Mouse (Mus musculus): Measurements from ENCODE around the gene Tmem236. TPM values are rescaled to one million over a fixed set of nuclear protein-coding genes. Genes with fewer than 3 reads are reported as not detected.
"Not testable (repeated sequence)": the region's sequence is repeated elsewhere in the genome, so short reads cannot be mapped to it uniquely, and the experiment has no call there.

Gene Tmem236
- total RNA-seq, 2 experiments from 2014 or later, result 0.10 to 0.17 TPM

GRCm38 (mm10) chr2:14190684-14191083 is 16.4 kb downstream of the Tmem236 start:
- no peak for DNase-seq
- intact Hi-C loops (cut with DNase I), result no loop called here

GRCm38 (mm10) chr2:14191601-14192000 is 17.3 kb downstream of the Tmem236 start:
- DNase-seq, result no peak
- intact Hi-C loops (cut with DNase I), result no loop called here

GRCm38 (mm10) chr2:14192046-14192445 is 17.7 kb downstream of the Tmem236 start:
- intact Hi-C loops (cut with DNase I), result no loop called here
- no peak for DNase-seq

GRCm38 (mm10) chr2:14198325-14198903 is 24.1 kb downstream of the Tmem236 start:
- intact Hi-C loops (cut with DNase I); DNase-seq: not testable (repeated sequence)

- intact Hi-C loops (cut with DNase I), result loop anchor here (5.0 kb wide), 1 partner anchor 32 kb away; no protein-coding TSS in a partner anchor
- peak; percentile 33 to 45 for DNase-seq
Observed at GRCm38 (mm10) chr2:14199621-14200020, 25.3 kb downstream of the Tmem236 start.

- intact Hi-C loops (cut with DNase I), result loop anchor here (5.0 kb wide), 1 partner anchor 34 kb away; no protein-coding TSS in a partner anchor
- DNase-seq, result not testable (repeated sequence)
Observed at GRCm38 (mm10) chr2:14200879-14201445, 26.6 kb downstream of the Tmem236 start.

- intact Hi-C loops (cut with DNase I), result loop anchor here (5.0 kb wide), 1 partner anchor 37 kb away; no protein-coding TSS in a partner anchor
- DNase-seq, result no peak
Observed at GRCm38 (mm10) chr2:14204308-14204707, 30.0 kb downstream of the Tmem236 start.

GRCm38 (mm10) chr2:14206798-14207197 is 32.5 kb downstream of the Tmem236 start:
- DNase-seq, result no peak
- intact Hi-C loops (cut with DNase I), result loop anchor here (2.0 kb wide), 1 partner anchor 18 kb away; no protein-coding TSS in a partner anchor

GRCm38 (mm10) chr2:14210731-14211130 is 36.4 kb downstream of the Tmem236 start:
- intact Hi-C loops (cut with DNase I), result no loop called here
- DNase-seq, result no peak

GRCm38 (mm10) chr2:14211606-14212005 is 37.3 kb downstream of the Tmem236 start:
- DNase-seq, result no peak
- intact Hi-C loops (cut with DNase I), result no loop called here

- no peak for DNase-seq
- intact Hi-C loops (cut with DNase I), result no loop called here
Observed at GRCm38 (mm10) chr2:14214764-14215163, 40.4 kb downstream of the Tmem236 start.

GRCm38 (mm10) chr2:14216653-14217052 is 42.3 kb downstream of the Tmem236 start:
- no peak for DNase-seq
- intact Hi-C loops (cut with DNase I), result no loop called here

- intact Hi-C loops (cut with DNase I), result no loop called here
Observed at GRCm38 (mm10) chr2:14218126-14218525, 43.8 kb downstream of the Tmem236 start.

GRCm38 (mm10) chr2:14224387-14224786 is 50.1 kb downstream of the Tmem236 start:
- intact Hi-C loops (cut with DNase I), result loop anchor here (2.0 kb wide), 1 partner anchor 18 kb away; no protein-coding TSS in a partner anchor

More at GRCm38 (mm10) chr2:14218126-14218525, 43.8 kb downstream of the Tmem236 start:
- no peak for DNase-seq

GRCm38 (mm10) chr2:14228495-14228894 is 54.2 kb downstream of the Tmem236 start:
- intact Hi-C loops (cut with DNase I), result no loop called here
- no peak for DNase-seq

More at GRCm38 (mm10) chr2:14224387-14224786, 50.1 kb downstream of the Tmem236 start:
- DNase-seq, result no peak

- DNase-seq, result no peak
- intact Hi-C loops (cut with DNase I), result no loop called here
Observed at GRCm38 (mm10) chr2:14229149-14229548, 54.8 kb downstream of the Tmem236 start, which contains the start of gene Mrc1. Gene Mrc1 (plus strand): TSS chr2:14229392.

GRCm38 (mm10) chr2:14229979-14230378 is 55.7 kb downstream of the Tmem236 start:
- DNase-seq, result no peak
- intact Hi-C loops (cut with DNase I), result loop anchor here (5.0 kb wide), 1 partner anchor 63 kb away; no protein-coding TSS in a partner anchor

- intact Hi-C loops (cut with DNase I), result loop anchor here (5.0 kb wide), 1 partner anchor 66 kb away; no protein-coding TSS in a partner anchor
Observed at GRCm38 (mm10) chr2:14232897-14233296, 58.6 kb downstream of the Tmem236 start.

GRCm38 (mm10) chr2:14233983-14234382 is 59.7 kb downstream of the Tmem236 start:
- no peak for DNase-seq
- intact Hi-C loops (cut with DNase I), result loop anchor here (5.0 kb wide), 1 partner anchor 67 kb away; no protein-coding TSS in a partner anchor

More at GRCm38 (mm10) chr2:14232897-14233296, 58.6 kb downstream of the Tmem236 start:
- no peak for DNase-seq

GRCm38 (mm10) chr2:14235319-14235718 is 61.0 kb downstream of the Tmem236 start:
- intact Hi-C loops (cut with DNase I), result no loop called here
- DNase-seq, result no peak

- intact Hi-C loops (cut with DNase I), result no loop called here
- DNase-seq, result no peak
Observed at GRCm38 (mm10) chr2:14236920-14237319, 62.6 kb downstream of the Tmem236 start.

GRCm38 (mm10) chr2:14237723-14238122 is 63.4 kb downstream of the Tmem236 start:
- intact Hi-C loops (cut with DNase I), result no loop called here

More at GRCm38 (mm10) chr2:14237723-14238122, 63.4 kb downstream of the Tmem236 start:
- DNase-seq, result no peak
